Mouse (Mus musculus) effector memory CD4-positive, alpha-beta T cell, adult 7 months (primary cell): Measurements from ENCODE around the gene Gm9573. TPM values are rescaled to one million over a fixed set of nuclear protein-coding genes. Genes with fewer than 3 reads are reported as not detected.

Experiments used
- polyA plus RNA-seq: library from polyadenylated mRNA; unstranded; fragments of 100-300 nt; shearing (Covaris generic); gene quantifications from one replicate; pipeline ENCODE4 v1.2.1, GENCODE M21; 2017

The Gm9573 gene
- polyA plus RNA-seq: not detected

GRCm38 (mm10) chr17:35626537-35626936 is at the start of gene Gm9573:
Gene Gm9573 (minus strand): TSS chr17:35626637.

GRCm38 (mm10) chr17:35673416-35674035 is 47.1 kb upstream of the Gm9573 start, which contains the start of gene Gtf2h4:
Gene Gtf2h4 (minus strand): TSS chr17:35673739.

GRCm38 (mm10) chr17:35667334-35668065 is 41.1 kb upstream of the Gm9573 start, which contains the start of gene Vars2:
Gene Vars2 (minus strand): TSS chr17:35667592.

DNA sequence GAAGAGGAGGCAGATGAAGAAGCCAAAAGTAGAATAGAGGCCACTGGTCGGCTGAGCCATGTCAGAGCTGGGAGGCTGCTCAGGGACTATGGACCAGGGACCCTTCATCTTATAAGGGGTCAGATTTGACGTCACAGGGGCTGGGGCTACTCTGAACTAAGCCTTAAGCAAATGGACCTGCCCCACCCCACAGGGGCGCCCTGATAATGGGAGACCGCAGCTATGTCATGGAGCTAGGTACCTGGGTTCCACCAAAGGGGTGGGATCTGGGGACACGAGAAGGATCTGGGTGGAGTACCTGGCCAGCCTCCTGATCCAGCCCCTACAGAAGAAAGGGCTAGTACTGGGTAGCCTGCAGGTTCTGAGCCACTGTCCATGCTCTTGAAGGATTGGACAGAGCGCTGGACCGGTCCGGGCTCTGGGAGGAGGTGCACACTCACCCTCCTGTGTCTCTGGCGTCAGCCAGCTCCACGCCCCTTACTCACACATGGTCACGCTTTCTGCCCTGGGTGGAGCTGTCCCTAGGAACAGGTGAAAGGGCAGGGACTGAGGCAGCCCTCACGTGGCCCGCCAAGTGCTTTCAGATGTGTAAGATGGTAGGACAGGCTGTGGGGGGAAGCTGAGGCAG is 17.3 kb upstream of the Gm9573 start, which contains the start of gene Mucl3:
TSS of gene Mucl3 (minus strand) at position 87 of the 628 bp plus-strand sequence.

GRCm38 (mm10) chr17:35601249-35601648 is 25.2 kb downstream of the Gm9573 start, which contains the start of gene Sfta2:
Gene Sfta2 (plus strand): TSS chr17:35601549.

Other genes starting within 250 kb of the Gm9573 start
- gene H2-Q4, start 247.0 kb downstream of the Gm9573 start, polyA plus RNA-seq: 42.4 TPM
- 1,228 TPM for gene H2-Q6, start 201.8 kb downstream of the Gm9573 start, polyA plus RNA-seq
- gene H2-Q7, start 187.5 kb downstream of the Gm9573 start, polyA plus RNA-seq: 3,053 TPM
- gene H2-Q10, start 156.5 kb downstream of the Gm9573 start, polyA plus RNA-seq: 189 TPM
- not detected for gene Pou5f1, start 120.6 kb downstream of the Gm9573 start, polyA plus RNA-seq
- 15.7 TPM for gene Tcf19, start 109.8 kb downstream of the Gm9573 start, polyA plus RNA-seq
- 15.3 TPM for gene Cchcr1, start 109.5 kb downstream of the Gm9573 start, polyA plus RNA-seq
- gene Psors1c2, start 93.4 kb downstream of the Gm9573 start, polyA plus RNA-seq: not detected
- 1.5 TPM for gene Cdsn, start 74.5 kb downstream of the Gm9573 start, polyA plus RNA-seq
- not detected for gene 2300002M23Rik, start 59.2 kb downstream of the Gm9573 start, polyA plus RNA-seq
- gene Sfta2, start 25.1 kb downstream of the Gm9573 start, polyA plus RNA-seq: not detected
- 0.48 TPM for gene Mucl3, start 17.1 kb upstream of the Gm9573 start, polyA plus RNA-seq
- gene Vars2, start 41.0 kb upstream of the Gm9573 start, polyA plus RNA-seq: 11.9 TPM
- 18.6 TPM for gene Gtf2h4, start 47.1 kb upstream of the Gm9573 start, polyA plus RNA-seq
- 10.4 TPM for gene Ddr1, start 78.0 kb upstream of the Gm9573 start, polyA plus RNA-seq
- gene Ier3, start 195.0 kb upstream of the Gm9573 start, polyA plus RNA-seq: 50.6 TPM
- gene Flot1, start 196.6 kb upstream of the Gm9573 start, polyA plus RNA-seq: 65.4 TPM
- gene Tubb5, start 211.7 kb upstream of the Gm9573 start, polyA plus RNA-seq: 65.8 TPM
- 9.3 TPM for gene Mdc1, start 214.9 kb upstream of the Gm9573 start, polyA plus RNA-seq
- gene Nrm, start 234.7 kb upstream of the Gm9573 start, polyA plus RNA-seq: 33.0 TPM
- 388 TPM for gene Ppp1r18, start 239.0 kb upstream of the Gm9573 start, polyA plus RNA-seq